Mouse (Mus musculus) MEL (cell line): ENCODE measurements around the gene Rps23. TPM values are rescaled to one million over a fixed set of nuclear protein-coding genes. Genes with fewer than 3 reads are reported as not detected.

Experiments
- DNase-seq: peaks from one replicate; pipeline ENCODE4 v3.0.0; 2011; ENCODE audit warnings: low read depth, low spot score
- H3K27ac ChIP-seq: 2 replicates; pipeline ENCODE4 v1.5.1; 2012; ENCODE audit warnings: low read depth, mild to moderate bottlenecking, control low read depth, low read length, moderate library complexity; ENCODE audit not compliant: control insufficient read depth
- H3K27me3 ChIP-seq, 2 experiments: fragments of 150-350 bp in 1 of 2; sonication (generic) in 1 of 2; 2 replicates each; pipeline ENCODE4 v1.6.1; 2012; ENCODE audit warnings: low read length in 2 of 2, mild to moderate bottlenecking in 2 of 2, improper control_type of control experiment in 1 of 2, moderate library complexity in 1 of 2; ENCODE audit not compliant: insufficient read depth in 2 of 2, control insufficient read depth in 1 of 2
- H3K36me3 ChIP-seq, 2 experiments: 2 replicates each; pipeline ENCODE4 v1.6.1; 2012 to 2014; ENCODE audit warnings: low read length in 2 of 2, improper control_type of control experiment in 1 of 2, inconsistent platforms in 1 of 2, mild to moderate bottlenecking in 1 of 2; ENCODE audit not compliant: insufficient read depth in 2 of 2, control insufficient read depth in 1 of 2
- H3K4me1 ChIP-seq, 2 experiments: fragments of 150-350 bp in 1 of 2; sonication (generic) in 1 of 2; 2 replicates each; pipeline ENCODE4 v1.6.1; 2012; ENCODE audit warnings: low read length in 2 of 2, improper control_type of control experiment in 1 of 2, mild to moderate bottlenecking in 1 of 2; ENCODE audit not compliant: insufficient read depth in 2 of 2, control insufficient read depth in 1 of 2
- H3K4me3 ChIP-seq, 2 experiments: fragments of 150-350 bp in 1 of 2; sonication (generic) in 1 of 2; 2 replicates each; pipeline ENCODE4 v1.5.1; 2012; ENCODE audit warnings: low read depth in 2 of 2, low read length in 2 of 2, mild to moderate bottlenecking in 2 of 2, moderate library complexity in 2 of 2, control low read depth in 1 of 2, improper control_type of control experiment in 1 of 2; ENCODE audit not compliant: control insufficient read depth in 1 of 2, insufficient read depth in 1 of 2
- H3K79me2 ChIP-seq: 2 replicates; pipeline ENCODE4 v1.6.1; 2012; ENCODE audit warnings: mild to moderate bottlenecking, low read length, moderate library complexity; ENCODE audit not compliant: control insufficient read depth, poor library complexity, insufficient read depth
- H3K9ac ChIP-seq: 2 replicates; pipeline ENCODE4 v1.6.1; 2012; ENCODE audit warnings: low read depth, mild to moderate bottlenecking, control low read depth, low read length, moderate library complexity; ENCODE audit not compliant: control insufficient read depth, poor library complexity, severe bottlenecking
- H3K9me3 ChIP-seq: fragments of 150-350 bp; sonication (generic); replicated peaks from 2 replicates; pipeline ENCODE4 v1.6.1; 2012; ENCODE audit warnings: mild to moderate bottlenecking, low read length, improper control_type of control experiment, moderate library complexity; ENCODE audit not compliant: insufficient read depth
- CHD1 ChIP-seq: IDR thresholded peaks from 2 replicates; pipeline ENCODE4 v1.6.1; 2012; ENCODE audit warnings: low read depth, mild to moderate bottlenecking, inconsistent platforms, low read length, improper control_type of control experiment
- E2F4 ChIP-seq: IDR thresholded peaks from 2 replicates; pipeline ENCODE4 v1.6.1; 2011; ENCODE audit warnings: low read depth, low read length, improper control_type of control experiment, borderline replicate concordance
- ELF1 ChIP-seq: IDR thresholded peaks from 2 replicates; pipeline ENCODE4 v1.6.1; 2014; ENCODE audit warnings: low read depth, mild to moderate bottlenecking, inconsistent platforms, low read length, improper control_type of control experiment, moderate library complexity
- EP300 ChIP-seq, 2 experiments: IDR thresholded peaks; 2 replicates each; pipeline ENCODE4 v1.6.1; 2011; ENCODE audit warnings: improper control_type of control experiment in 2 of 2, low read length in 2 of 2, low read depth in 1 of 2, mild to moderate bottlenecking in 1 of 2
- ETS1 ChIP-seq: IDR thresholded peaks from 2 replicates; pipeline ENCODE4 v1.6.1; 2012; ENCODE audit warnings: low read depth, mild to moderate bottlenecking, inconsistent platforms, low read length, improper control_type of control experiment, moderate library complexity
- GABPA ChIP-seq: IDR thresholded peaks from 2 replicates; pipeline ENCODE4 v1.6.1; 2012; ENCODE audit warnings: low read depth, mild to moderate bottlenecking, inconsistent platforms, low read length, improper control_type of control experiment, moderate library complexity
- JUND ChIP-seq: IDR thresholded peaks from 2 replicates; pipeline ENCODE4 v1.6.1; 2011; ENCODE audit warnings: low read depth, mild to moderate bottlenecking, improper control_type of control experiment, low read length
- MAFK ChIP-seq: IDR thresholded peaks from 2 replicates; pipeline ENCODE4 v1.6.1; 2011; ENCODE audit warnings: low read depth, mild to moderate bottlenecking, low read length, improper control_type of control experiment, borderline replicate concordance
- MXI1 ChIP-seq: IDR thresholded peaks from 2 replicates; pipeline ENCODE4 v1.6.1; 2011; ENCODE audit warnings: mild to moderate bottlenecking, low read depth, low read length, improper control_type of control experiment
- MYC ChIP-seq: IDR thresholded peaks from 2 replicates; pipeline ENCODE4 v1.6.1; 2011; ENCODE audit warnings: low read depth, mild to moderate bottlenecking, low read length, improper control_type of control experiment, moderate library complexity
- NELFE ChIP-seq: IDR thresholded peaks from 2 replicates; pipeline ENCODE4 v1.6.1; 2011; ENCODE audit warnings: low read depth, low read length, improper control_type of control experiment
- NRF1 ChIP-seq: IDR thresholded peaks from 2 replicates; pipeline ENCODE4 v1.6.1; 2014; ENCODE audit warnings: low read depth, mild to moderate bottlenecking, inconsistent platforms, low read length, improper control_type of control experiment, moderate library complexity; ENCODE audit not compliant: poor library complexity, insufficient read depth, severe bottlenecking
- POLR2A ChIP-seq, 2 experiments: IDR thresholded peaks; 2 replicates each; pipeline ENCODE4 v1.6.1; 2011 to 2012; ENCODE audit warnings: low read length in 2 of 2, mild to moderate bottlenecking in 2 of 2, control low read depth in 1 of 2, improper control_type of control experiment in 1 of 2, low read depth in 1 of 2, moderate library complexity in 1 of 2; ENCODE audit not compliant: control insufficient read depth in 1 of 2, insufficient read depth in 1 of 2, poor library complexity in 1 of 2
- POLR2AphosphoS5 ChIP-seq: IDR thresholded peaks from 2 replicates; pipeline ENCODE4 v1.6.1; 2012; ENCODE audit warnings: low read depth, borderline replicate concordance, mild to moderate bottlenecking, inconsistent platforms, low read length, moderate library complexity, mixed read lengths
- SIN3A ChIP-seq: IDR thresholded peaks from 2 replicates; pipeline ENCODE4 v1.6.1; 2012; ENCODE audit warnings: low read length, improper control_type of control experiment, inconsistent platforms
- SMC3 ChIP-seq: IDR thresholded peaks from 2 replicates; pipeline ENCODE4 v1.6.1; 2011; ENCODE audit warnings: low read depth, low read length, improper control_type of control experiment
- TAL1 ChIP-seq: IDR thresholded peaks from 2 replicates; pipeline ENCODE4 v1.6.1; 2012; ENCODE audit warnings: mild to moderate bottlenecking, inconsistent platforms, low read length, moderate library complexity, mixed read lengths
- TBP ChIP-seq: IDR thresholded peaks from 2 replicates; pipeline ENCODE4 v1.8.0; 2011; ENCODE audit warnings: low read depth, low read length, improper control_type of control experiment
- UBTF ChIP-seq: IDR thresholded peaks from 2 replicates; pipeline ENCODE4 v1.6.1; 2012; ENCODE audit warnings: low read depth, mild to moderate bottlenecking, inconsistent platforms, low read length, improper control_type of control experiment, moderate library complexity, borderline replicate concordance; ENCODE audit not compliant: insufficient read depth
- USF2 ChIP-seq, 2 experiments: IDR thresholded peaks; 2 replicates each; pipeline ENCODE4 v1.6.1; 2011 to 2012; ENCODE audit warnings: improper control_type of control experiment in 2 of 2, low read length in 2 of 2, borderline replicate concordance in 1 of 2, inconsistent platforms in 1 of 2, low read depth in 1 of 2, mild to moderate bottlenecking in 1 of 2; ENCODE audit not compliant: insufficient read depth in 1 of 2
- ZNF384 ChIP-seq: IDR thresholded peaks from 2 replicates; pipeline ENCODE4 v1.6.1; 2012; ENCODE audit warnings: low read depth, mild to moderate bottlenecking, inconsistent platforms, low read length, improper control_type of control experiment
- polyA plus RNA-seq, 2 experiments: library from polyadenylated mRNA; stranded (reverse) in 1 of 2; unstranded in 1 of 2; fragments of >175 nt in 1 of 2; fragments of >200 nt in 1 of 2; gene quantifications; 2 replicates each; pipeline versions ENCODE4 v1.2.1 to v1.2.4; 2012; ENCODE audit warnings: low replicate concordance in 2 of 2, low read depth in 1 of 2; ENCODE audit not compliant: insufficient read length in 2 of 2, insufficient read depth in 1 of 2, missing spikeins in 1 of 2
- total RNA-seq: library from RNA; depleted of rRNA; stranded (reverse); fragments of 300-350 nt; gene quantifications from 2 replicates; pipeline ENCODE4 v1.2.3, GENCODE M21; 2012

The Rps23 gene
- total and polyA plus RNA-seq, 3 experiments = 389 to 2,086 TPM; not detected in 1

- Histone ChIP-seq H3K4me1 (no peaks in the 10 kb centered on the region), H3K27me3 (no peaks in the 10 kb centered on the region), H3K4me3 (no peak overlapping the region), H3K36me3 (no peaks in the 10 kb centered on the region), H3K27ac (no peak overlapping the region), H3K9me3 (no peaks in the 10 kb centered on the region), H3K79me2 (no peaks in the 10 kb centered on the region), H3K9ac (no peak overlapping the region)
- no peak for TF ChIP-seq JUND
- TF ChIP-seq SIN3A = no peak
- TF ChIP-seq EP300 (IDR thresholded peaks at IDR 0.05; ENCODE audit: low read depth in 1 of 2, low read length in 2 of 2) = no peak
- TF ChIP-seq ZNF384 = no peak
- TF ChIP-seq SMC3 = no peak
- no peak for TF ChIP-seq ELF1
- no peak for TF ChIP-seq TAL1
- TF ChIP-seq CHD1 = no peak
- no peak for TF ChIP-seq TBP
- TF ChIP-seq E2F4 = no peak
- TF ChIP-seq MYC = no peak
- no peak for TF ChIP-seq ETS1
- no peak for TF ChIP-seq UBTF
- no peak for TF ChIP-seq NRF1
- DNase-seq = no peak
These were observed 41.8 kb downstream of the Rps23 start for GRCm38 (mm10) chr13:90964511-90964910.

GRCm38 (mm10) chr13:90965996-90966395 lies 43.2 kb downstream of the Rps23 start:
- Histone ChIP-seq H3K4me1 (no peaks in the 10 kb centered on the region), H3K4me3 (no peak overlapping the region), H3K79me2 (no peaks in the 10 kb centered on the region), H3K9ac (no peak overlapping the region)
- TF ChIP-seq MAFK (no peak), NELFE (no peak), TBP (no peak), E2F4 (no peak), MXI1 (no peak), SIN3A (no peak), MYC (no peak), CHD1 (no peak), USF2 (IDR thresholded peaks at IDR 0.05; ENCODE audit: borderline replicate concordance in 1 of 2, insufficient read depth in 1 of 2, low read depth in 1 of 2, low read length in 2 of 2) (no peak), GABPA (no peak), POLR2AphosphoS5 (no peak), POLR2A (IDR thresholded peaks at IDR 0.05; ENCODE audit: control insufficient read depth in 1 of 2, insufficient read depth in 1 of 2, low read depth in 1 of 2, low read length in 2 of 2, poor library complexity in 1 of 2) (no peak)
- TF ChIP-seq, all 39 proteins: peak for 0
- no peaks in the 10 kb centered on the region for H3K36me3 ChIP-seq
- DNase-seq = no peak
- H3K9me3 ChIP-seq = no peaks in the 10 kb centered on the region
- H3K27me3 ChIP-seq = no peaks in the 10 kb centered on the region
- no peak overlapping the region for H3K27ac ChIP-seq
